Mouse (Mus musculus) hindbrain, postnatal 0 days (tissue): ENCODE measurements at regions not wholly inside any gene's neighbourhood (a gene's known extent, or its start where the extent isn't known, plus 50 kb on each side); places are given as distances from the start of the nearest gene placed in this dataset.

ENCODE experiments used
- ATAC-seq: fragments of 200-750 bp; cut with Nextera tagmentation; 2 replicates; pipeline ENCODE4 v1.8.0; 2017; ENCODE audit warnings: mild to moderate bottlenecking, moderate TSS enrichment, moderate library complexity
- DNase-seq: peaks from one replicate; pipeline ENCODE4 v3.0.0-alpha.2; 2015; ENCODE audit warnings: low spot score
- H3K27ac ChIP-seq: fragments of 300-500 bp; sonication (generic); 2 replicates; pipeline ENCODE4 v1.5.1; 2014; ENCODE audit warnings: mild to moderate bottlenecking
- H3K27me3 ChIP-seq: fragments of 300-500 bp; sonication (generic); 2 replicates; pipeline ENCODE4 v1.6.1; 2014; ENCODE audit warnings: low read length, mixed read lengths; ENCODE audit not compliant: insufficient read depth
- H3K36me3 ChIP-seq: fragments of 300-500 bp; sonication (generic); 2 replicates; pipeline ENCODE4 v1.6.1; 2014; ENCODE audit warnings: low read length, mixed read lengths; ENCODE audit not compliant: insufficient read depth
- H3K4me1 ChIP-seq: fragments of 300-500 bp; sonication (generic); 2 replicates; pipeline ENCODE4 v1.6.1; 2014; ENCODE audit warnings: antibody characterized with exemption, low read length, mixed read lengths; ENCODE audit not compliant: insufficient read depth
- H3K4me2 ChIP-seq: fragments of 300-500 bp; sonication (generic); 2 replicates; pipeline ENCODE4 v1.6.1; 2014; ENCODE audit warnings: low read depth, mild to moderate bottlenecking, low read length, moderate library complexity, mixed read lengths
- H3K4me3 ChIP-seq: fragments of 300-500 bp; sonication (generic); 2 replicates; pipeline ENCODE4 v1.5.1; 2014; ENCODE audit warnings: low read length
- H3K9ac ChIP-seq: fragments of 300-500 bp; sonication (generic); replicated peaks from 2 replicates; pipeline ENCODE4 v1.6.1; 2014; ENCODE audit warnings: mild to moderate bottlenecking, low read length, moderate library complexity, mixed read lengths
- H3K9me3 ChIP-seq: fragments of 300-500 bp; sonication (generic); 2 replicates; pipeline ENCODE4 v1.6.1; 2016; ENCODE audit warnings: low read length, mixed read lengths
- CTCF ChIP-seq: IDR thresholded peaks from 2 replicates; pipeline ENCODE4 v1.5.1; 2016; ENCODE audit warnings: antibody characterized with exemption, control low read depth, low read depth
- WGBS: fragments of 180-500 bp; shearing (Covaris S2); extraction: QIAGEN DNeasy Blood & Tissue Kit; methylation state at CpG from one replicate; pipeline ENCODE4 v1.1.7; 2014; 5-methylcytosine and 5-hydroxymethylcytosine counted together

DNA sequence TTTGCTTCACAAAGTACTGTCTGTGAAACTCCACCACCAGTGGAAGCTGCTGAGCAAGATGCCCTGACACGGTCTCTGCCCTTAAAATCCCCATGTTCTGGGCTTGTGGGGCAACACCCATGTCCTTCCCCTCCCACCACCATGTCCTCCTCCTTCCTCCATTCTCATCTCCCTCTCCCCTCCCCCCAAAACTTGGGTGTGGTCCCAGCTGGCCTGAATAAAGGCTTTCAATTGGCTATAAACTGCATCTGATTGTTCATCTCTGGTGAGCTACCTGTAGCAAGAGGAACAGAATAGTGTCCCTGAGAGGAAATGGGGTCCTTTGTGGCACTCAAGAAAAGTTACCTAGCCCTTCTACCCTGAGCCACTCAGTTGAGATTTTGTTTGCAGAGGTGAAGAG, 91.8 kb downstream of the Slc16a9 start:
- Histone ChIP-seq H3K9me3 (no peaks in the 10 kb centered on the region), H3K9ac (no peak overlapping the region), H3K36me3 (no peaks in the 10 kb centered on the region), H3K27me3 (no peaks in the 10 kb centered on the region), H3K4me1 (no peaks in the 10 kb centered on the region), H3K4me3 (no peak overlapping the region), H3K27ac (no peak overlapping the region), H3K4me2 (no peak overlapping the region)
- ATAC-seq (no peak), DNase-seq (no peak)
- no peak for TF ChIP-seq CTCF
- 96% methylated on average over 1 of the region's 1 CpGs for WGBS

DNA sequence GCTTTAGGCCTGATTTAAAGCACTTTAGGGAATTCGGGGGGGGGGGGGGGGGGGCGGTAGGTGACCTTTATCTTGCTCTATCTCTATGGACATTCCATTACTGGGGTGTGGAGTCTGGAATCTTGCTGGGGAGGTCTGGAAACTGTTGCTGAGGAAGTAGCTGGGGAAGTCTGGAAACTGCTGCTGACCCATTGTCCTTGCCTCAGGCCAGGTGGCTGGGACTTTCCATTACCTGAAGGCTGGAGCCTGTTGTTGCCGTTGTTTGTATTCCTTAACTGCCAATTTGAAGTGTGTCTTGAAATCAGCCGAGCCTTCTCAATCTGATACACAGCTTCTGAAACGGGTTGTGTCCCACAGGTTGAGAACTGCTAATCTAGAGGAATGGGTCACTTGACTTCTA, 80.9 kb upstream of the Fam13c start:
- no peak overlapping the region for H3K9ac ChIP-seq
- H3K4me2 ChIP-seq, result no peak overlapping the region
- H3K9me3 ChIP-seq, result no peaks in the 10 kb centered on the region
- 64% methylated on average over 5 of the region's 5 CpGs for WGBS
- no peaks in the 10 kb centered on the region for H3K4me1 ChIP-seq
- H3K27me3 ChIP-seq, result no peaks in the 10 kb centered on the region
- no peak overlapping the region for H3K27ac ChIP-seq
- H3K36me3 ChIP-seq, result no peaks in the 10 kb centered on the region
- ATAC-seq (no peak), DNase-seq (no peak)
- no peak for TF ChIP-seq CTCF
- no peak overlapping the region for H3K4me3 ChIP-seq

DNA sequence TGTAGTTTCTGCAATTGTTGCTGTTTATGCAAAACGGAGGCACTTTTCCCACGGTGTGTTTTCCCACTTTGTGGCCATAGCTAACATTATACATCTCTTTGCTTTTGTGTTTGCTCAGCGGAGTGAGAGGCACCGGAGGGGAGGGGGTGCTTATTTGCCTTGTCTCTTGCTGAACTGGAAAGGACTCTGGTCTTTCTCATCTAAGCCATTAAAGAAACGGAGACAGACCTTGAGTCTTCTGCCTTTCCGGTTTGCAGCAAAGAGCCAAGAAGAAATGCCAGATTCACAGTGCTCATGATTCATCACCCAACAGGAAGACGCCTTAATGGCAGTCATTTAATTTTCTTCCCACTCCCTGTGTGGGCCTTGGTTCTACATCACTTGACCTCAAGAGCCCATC, 80.4 kb upstream of the Fam13c start:
- Histone ChIP-seq H3K36me3 (no peaks in the 10 kb centered on the region), H3K4me1 (no peaks in the 10 kb centered on the region), H3K9me3 (no peaks in the 10 kb centered on the region), H3K9ac (no peak overlapping the region), H3K27ac (no peak overlapping the region), H3K4me2 (no peak overlapping the region), H3K27me3 (no peaks in the 10 kb centered on the region), H3K4me3 (no peak overlapping the region)
- no peak for TF ChIP-seq CTCF
- ATAC-seq (no peak), DNase-seq (no peak)
- 58% methylated on average over 7 of the region's 7 CpGs for WGBS

DNA sequence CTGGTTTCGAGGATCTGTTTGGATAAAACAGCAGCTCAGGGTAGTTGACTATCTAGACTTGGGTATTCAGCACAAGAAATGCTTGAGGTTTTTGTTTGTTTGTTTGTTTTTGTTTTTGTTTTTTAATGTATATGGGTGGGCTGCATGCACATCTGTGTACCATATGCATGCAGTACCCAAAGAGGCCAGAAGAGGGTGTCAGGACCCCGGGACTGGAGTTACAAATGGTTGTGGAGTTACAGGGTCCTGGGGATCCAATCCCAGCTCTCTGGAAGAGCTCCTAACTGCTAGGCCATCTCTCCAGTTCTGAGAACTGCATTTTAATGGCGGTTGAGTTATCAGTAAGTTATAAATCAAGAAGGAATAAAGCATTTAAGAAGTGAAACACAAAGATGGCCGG, 77.2 kb upstream of the Fam13c start:
- H3K4me1 ChIP-seq, result no peaks in the 10 kb centered on the region
- no peaks in the 10 kb centered on the region for H3K9me3 ChIP-seq
- H3K27me3 ChIP-seq, result no peaks in the 10 kb centered on the region
- DNase-seq, result no peak
- no peak for ATAC-seq
- peak; percentile 64 for TF ChIP-seq CTCF
- no peak overlapping the region for H3K9ac ChIP-seq
- H3K27ac ChIP-seq, result no peak overlapping the region
- no peak overlapping the region for H3K4me2 ChIP-seq
- no peak overlapping the region for H3K4me3 ChIP-seq
- H3K36me3 ChIP-seq, result no peaks in the 10 kb centered on the region
- WGBS, result 77% methylated on average over 4 of the region's 4 CpGs

DNA sequence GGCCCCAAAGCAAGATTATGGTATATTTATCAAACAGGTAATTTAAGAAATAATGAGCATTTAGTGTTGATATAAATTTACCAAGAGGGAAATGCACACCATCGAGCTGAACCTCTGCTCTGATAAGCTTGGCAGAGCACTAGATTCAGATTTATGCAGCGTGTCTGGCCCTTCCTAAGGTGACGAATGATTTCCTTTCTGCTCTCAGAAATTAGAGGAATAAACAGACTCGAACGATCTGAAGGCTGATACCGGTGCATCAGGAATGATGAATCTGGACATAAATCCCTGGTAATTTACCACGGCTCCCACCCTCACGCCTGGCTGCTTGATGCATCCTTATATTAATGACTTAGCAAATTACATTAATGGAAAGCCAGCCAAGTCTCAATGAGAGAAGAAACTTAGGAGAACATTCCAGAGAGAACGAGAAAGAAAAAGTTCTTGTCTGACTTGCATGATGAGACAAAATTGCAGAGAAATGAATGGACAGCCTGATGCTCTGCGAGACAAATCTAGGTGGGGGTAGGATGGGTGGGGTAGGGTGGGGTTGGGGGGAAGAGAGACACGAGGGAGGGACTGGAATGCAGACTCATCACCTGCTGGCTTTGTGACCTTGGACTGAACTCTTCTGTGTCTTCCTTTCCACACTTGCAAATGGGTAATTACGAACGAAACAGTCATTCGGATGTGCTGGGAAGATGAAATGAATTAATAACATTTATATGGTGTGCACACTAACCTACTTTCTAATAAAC, 75.9 kb upstream of the Fam13c start:
- Histone ChIP-seq H3K27ac (no peak overlapping the region), H3K9ac (no peak overlapping the region), H3K4me1 (no peaks in the 10 kb centered on the region), H3K9me3 (no peaks in the 10 kb centered on the region), H3K4me3 (no peak overlapping the region), H3K36me3 (no peaks in the 10 kb centered on the region), H3K27me3 (no peaks in the 10 kb centered on the region), H3K4me2 (no peak overlapping the region)
- no peak for DNase-seq
- WGBS, result 58% methylated on average over 14 of the region's 14 CpGs
- TF ChIP-seq CTCF, result no peak
- ATAC-seq, result no peak

DNA sequence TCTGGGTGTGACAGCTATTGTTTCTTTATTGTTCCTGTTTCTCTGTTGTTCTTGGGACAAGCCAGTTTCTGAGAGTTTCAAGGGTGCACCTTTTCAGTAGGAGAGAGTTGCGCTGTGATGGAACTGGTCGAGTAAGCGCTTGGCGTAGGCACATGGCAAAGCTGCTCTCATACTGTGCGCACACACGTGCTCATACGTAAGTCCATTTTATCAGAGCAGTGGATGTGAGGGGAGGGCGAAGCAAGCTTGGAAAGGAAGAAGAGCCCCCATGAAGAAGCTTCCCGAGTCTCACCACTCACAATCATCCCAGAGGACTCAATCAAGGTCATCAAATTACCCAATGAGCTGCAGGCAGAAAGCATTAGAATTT, 75.3 kb upstream of the Fam13c start:
- no peak for ATAC-seq
- WGBS, result 81% methylated on average over 9 of the region's 9 CpGs
- no peaks in the 10 kb centered on the region for H3K4me1 ChIP-seq
- no peaks in the 10 kb centered on the region for H3K27me3 ChIP-seq
- H3K27ac ChIP-seq, result no peak overlapping the region
- DNase-seq, result peak; percentile 1
- no peaks in the 10 kb centered on the region for H3K9me3 ChIP-seq
- no peak overlapping the region for H3K4me2 ChIP-seq
- H3K36me3 ChIP-seq, result no peaks in the 10 kb centered on the region
- no peak for TF ChIP-seq CTCF
- no peak overlapping the region for H3K9ac ChIP-seq
- no peak overlapping the region for H3K4me3 ChIP-seq

DNA sequence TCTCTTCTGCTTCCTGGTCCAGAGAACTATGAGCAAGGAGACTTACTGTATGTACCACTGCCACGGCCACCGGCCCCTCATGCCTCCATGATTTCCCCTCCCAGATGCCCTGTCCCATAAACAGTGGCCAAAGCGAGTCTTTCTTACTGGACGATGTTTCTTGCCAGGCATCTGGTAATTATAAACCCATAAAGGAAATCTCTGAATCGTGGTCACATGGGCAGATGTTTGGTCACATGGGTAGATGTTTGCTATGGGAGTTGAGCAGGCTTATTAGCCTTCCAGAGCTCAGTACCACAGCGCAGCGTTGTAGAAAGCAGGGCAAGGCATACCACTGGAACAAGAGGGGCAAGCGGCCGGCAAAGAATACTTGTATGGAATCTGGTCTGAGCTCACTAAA, 74.8 kb upstream of the Fam13c start:
- ATAC-seq, result no peak
- H3K9ac ChIP-seq, result no peak overlapping the region
- no peaks in the 10 kb centered on the region for H3K9me3 ChIP-seq
- no peak overlapping the region for H3K4me2 ChIP-seq
- no peak overlapping the region for H3K27ac ChIP-seq
- H3K27me3 ChIP-seq, result no peaks in the 10 kb centered on the region
- no peak overlapping the region for H3K4me3 ChIP-seq
- DNase-seq, result no peak
- no peaks in the 10 kb centered on the region for H3K36me3 ChIP-seq
- TF ChIP-seq CTCF, result no peak
- 89% methylated on average over 9 of the region's 9 CpGs for WGBS
- no peaks in the 10 kb centered on the region for H3K4me1 ChIP-seq
